Mouse (Mus musculus) natural killer cell, adult 2 months (primary cell): Measurements from ENCODE around the gene Krt79.

ENCODE experiments used
- DNase-seq, 2 experiments: peaks; one replicate each; pipeline ENCODE4 v3.0.0; 2022; ENCODE audit warnings: low spot score in 2 of 2

The Krt79 gene

GRCm38 (mm10) chr15:101933024-101933423 lies 7.1 kb downstream of the Krt79 start:
- DNase-seq, result no peak

GRCm38 (mm10) chr15:101929666-101930065 lies 10.5 kb downstream of the Krt79 start:
- no peak for DNase-seq

- DNase-seq, result no peak
Measured at GRCm38 (mm10) chr15:101929087-101929486, 11.0 kb downstream of the Krt79 start.

- no peak for DNase-seq
Measured at GRCm38 (mm10) chr15:101927340-101928080, 12.6 kb downstream of the Krt79 start.

DNA sequence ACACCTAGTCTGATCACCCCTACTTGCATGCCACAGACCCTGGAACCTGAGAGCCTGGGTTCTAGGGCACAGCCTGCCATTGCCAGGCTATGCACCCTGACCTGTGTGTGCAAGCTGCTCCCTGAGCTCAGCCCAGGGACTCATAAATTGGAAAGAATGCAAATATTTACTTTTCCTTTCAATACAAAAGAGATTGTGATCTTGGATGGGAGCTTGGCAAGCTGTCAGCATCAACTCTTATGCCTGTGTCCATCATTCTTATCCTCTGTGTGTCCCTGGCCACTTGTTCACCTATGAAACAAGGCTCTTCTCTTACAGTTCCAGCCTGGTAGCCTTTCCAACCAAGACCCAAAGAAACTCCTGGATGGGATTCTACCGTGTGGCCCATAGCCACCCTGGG lies 15.1 kb downstream of the Krt79 start:
- DNase-seq, result no peak

- no peak for DNase-seq
Measured at GRCm38 (mm10) chr15:101924635-101925034, 15.5 kb downstream of the Krt79 start, which contains the start of gene Krt4. TSS of gene Krt4 (minus strand) at chr15:101924735.

GRCm38 (mm10) chr15:101922296-101922695 lies 17.8 kb downstream of the Krt79 start:
- DNase-seq, result no peak

GRCm38 (mm10) chr15:101916072-101916471 lies 24.1 kb downstream of the Krt79 start:
- no peak for DNase-seq

DNA sequence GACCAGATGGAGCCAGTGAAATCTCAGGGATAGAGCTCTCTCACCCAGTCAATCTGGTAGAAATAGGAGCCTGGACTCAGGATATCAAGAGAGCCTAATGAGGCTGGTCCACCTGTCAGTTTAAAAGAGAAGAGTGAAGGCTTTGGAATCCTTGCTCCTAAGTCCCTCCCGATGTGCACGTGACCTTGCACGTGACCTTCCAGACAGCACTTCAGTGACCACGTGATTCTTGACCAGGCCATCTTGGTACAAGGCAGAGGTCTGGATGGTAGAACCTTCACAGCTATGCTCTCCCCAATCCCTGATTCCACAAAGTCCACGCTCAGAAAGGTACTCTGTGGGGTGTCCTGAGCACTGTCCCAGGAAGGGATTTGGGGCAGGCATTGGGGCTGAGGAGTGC lies 35.3 kb downstream of the Krt79 start:
- DNase-seq, result no peak

- DNase-seq, result no peak
Measured at GRCm38 (mm10) chr15:101902171-101903149, 37.7 kb downstream of the Krt79 start.

DNA sequence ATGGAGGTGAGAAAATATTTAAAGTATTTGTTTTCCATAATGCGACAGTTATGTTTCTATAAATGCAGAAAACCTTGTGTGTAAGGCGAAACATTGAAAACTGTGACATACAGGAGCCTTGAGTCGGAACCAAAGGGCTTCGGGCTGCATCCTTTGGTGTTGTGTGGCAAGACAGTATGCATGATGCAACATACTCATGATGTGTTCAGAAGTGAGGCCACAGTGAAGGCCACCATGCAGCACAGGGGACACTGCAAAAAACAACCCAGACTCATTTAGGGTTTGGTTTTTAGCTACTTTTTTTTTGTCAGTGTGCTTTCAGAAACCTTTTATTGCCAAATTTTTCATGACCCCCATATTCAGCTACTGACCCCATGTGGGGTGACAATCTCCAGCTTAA lies 44.9 kb downstream of the Krt79 start:
- DNase-seq, result no peak

DNA sequence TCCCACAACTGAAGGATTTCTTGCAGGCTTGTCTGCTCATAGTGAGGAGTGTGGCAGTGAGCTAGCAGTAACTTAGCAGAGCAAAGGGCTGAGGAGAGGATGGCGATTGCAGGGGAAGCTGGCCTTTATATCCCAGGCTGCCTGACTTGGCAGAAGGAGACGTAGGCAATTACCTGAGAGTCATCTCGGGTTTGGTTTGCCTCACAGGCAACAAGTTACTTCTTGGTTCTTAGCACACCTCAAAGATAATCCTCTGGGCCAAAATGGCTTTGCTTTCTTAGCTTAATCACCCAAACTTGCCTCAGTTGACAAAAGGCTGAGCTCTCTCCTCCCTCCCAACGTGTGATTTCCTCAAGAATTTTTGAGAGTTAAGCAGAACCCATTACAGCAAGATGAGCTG lies 47.3 kb downstream of the Krt79 start, which contains the start of gene Krt76:
TSS of gene Krt76 (minus strand) at position 101 of the 400 bp plus-strand sequence.
- no peak for DNase-seq

- DNase-seq, result no peak
Measured at GRCm38 (mm10) chr15:101879776-101880175, 60.3 kb downstream of the Krt79 start.
